Mouse (Mus musculus) stomach, embryonic 14.5 days (tissue): ENCODE results near the gene Prkrip1. TPM values are rescaled to one million over a fixed set of nuclear protein-coding genes. Genes with fewer than 3 reads are reported as not detected.
"Not testable (repeated sequence)": the region's sequence is repeated elsewhere in the genome, so short reads cannot be mapped to it uniquely, and the experiment has no call there.

Experiments used
- ATAC-seq: fragments of 200-750 bp; cut with Nextera tagmentation; 2 replicates; pipeline ENCODE4 v1.8.0; 2017; ENCODE audit warnings: low read depth, moderate TSS enrichment; ENCODE audit not compliant: insufficient number of reproducible peaks, insufficient read depth, low FRiP score
- H3K27ac ChIP-seq: fragments of 300-500 bp; sonication (generic); 2 replicates; pipeline ENCODE4 v1.5.1; 2014; ENCODE audit warnings: mild to moderate bottlenecking, low read length, moderate library complexity, mixed read lengths
- H3K27me3 ChIP-seq: fragments of 300-500 bp; sonication (generic); 2 replicates; pipeline ENCODE4 v1.6.1; 2014; ENCODE audit warnings: low read length, control low read depth, mixed read lengths; ENCODE audit not compliant: control insufficient read depth, insufficient read depth
- H3K36me3 ChIP-seq: fragments of 300-500 bp; sonication (generic); 2 replicates; pipeline ENCODE4 v1.6.1; 2014; ENCODE audit warnings: mild to moderate bottlenecking, control low read depth, low read length, moderate library complexity, mixed read lengths; ENCODE audit not compliant: control insufficient read depth, insufficient read depth
- H3K4me1 ChIP-seq: fragments of 300-500 bp; sonication (generic); 2 replicates; pipeline ENCODE4 v1.6.1; 2014; ENCODE audit warnings: low read length, control low read depth, mixed read lengths; ENCODE audit not compliant: control insufficient read depth, insufficient read depth
- H3K4me2 ChIP-seq: fragments of 300-500 bp; sonication (generic); replicated peaks from 2 replicates; pipeline ENCODE4 v1.6.1; 2014; ENCODE audit warnings: low read depth, low read length, control low read depth
- H3K4me3 ChIP-seq: fragments of 300-500 bp; sonication (generic); 2 replicates; pipeline ENCODE4 v1.5.1; 2014; ENCODE audit warnings: low read depth, low read length, control low read depth
- H3K9ac ChIP-seq: fragments of 300-500 bp; sonication (generic); replicated peaks from 2 replicates; pipeline ENCODE4 v1.6.1; 2014; ENCODE audit warnings: low read depth, mild to moderate bottlenecking, control low read depth, low read length, moderate library complexity, mixed read lengths
- H3K9me3 ChIP-seq: fragments of 300-500 bp; sonication (generic); 2 replicates; pipeline ENCODE4 v1.6.1; 2016; ENCODE audit warnings: low read depth, low read length, control low read depth; ENCODE audit not compliant: control insufficient read depth
- WGBS: fragments of 180-500 bp; shearing (Covaris S2); extraction: QIAGEN DNeasy Blood & Tissue Kit; methylation state at CpG from one replicate; pipeline ENCODE4 v1.1.7; 2014; 5-methylcytosine and 5-hydroxymethylcytosine counted together
- polyA plus RNA-seq: library from polyadenylated mRNA; unstranded; fragments of >200 nt; fragmentation: Nextera tagmentation; extraction: Ambion mirVana; gene quantifications from 2 replicates; pipeline ENCODE4 v1.2.1, GENCODE M21; 2014

The Prkrip1 gene
- polyA plus RNA-seq, 1 experiment from 2014 or later: 50.9 TPM

- H3K4me1 ChIP-seq: no peaks in the 10 kb centered on the region
- H3K9me3 ChIP-seq: no peaks in the 10 kb centered on the region
- WGBS: 80% methylated on average over 5 of the region's 5 CpGs
- no peaks in the 10 kb centered on the region for H3K36me3 ChIP-seq
- no peak overlapping the region for H3K9ac ChIP-seq
- no peak for ATAC-seq
- no peaks in the 10 kb centered on the region for H3K27me3 ChIP-seq
- H3K4me2 ChIP-seq: no peak overlapping the region
- H3K4me3 ChIP-seq: no peak overlapping the region
- no peak overlapping the region for H3K27ac ChIP-seq
These were observed 17.2 kb upstream of the Prkrip1 start for GRCm38 (mm10) chr5:136215958-136216357.

GRCm38 (mm10) chr5:136215211-136215610, 16.4 kb upstream of the Prkrip1 start:
- H3K27me3 ChIP-seq: no peaks in the 10 kb centered on the region
- H3K4me3 ChIP-seq: no peak overlapping the region
- no peaks in the 10 kb centered on the region for H3K9me3 ChIP-seq
- H3K4me1 ChIP-seq: no peaks in the 10 kb centered on the region
- ATAC-seq: no peak
- H3K36me3 ChIP-seq: no peaks in the 10 kb centered on the region
- H3K27ac ChIP-seq: no peak overlapping the region
- H3K9ac ChIP-seq: no peak overlapping the region
- 91% methylated on average over 3 of the region's 3 CpGs for WGBS
- H3K4me2 ChIP-seq: no peak overlapping the region

- H3K4me1 ChIP-seq: no peaks in the 10 kb centered on the region
- H3K9me3 ChIP-seq: no peaks in the 10 kb centered on the region
- no peak for ATAC-seq
- H3K27ac ChIP-seq: no peak overlapping the region
- no peak overlapping the region for H3K4me2 ChIP-seq
- no peak overlapping the region for H3K9ac ChIP-seq
- H3K36me3 ChIP-seq: no peaks in the 10 kb centered on the region
- no peaks in the 10 kb centered on the region for H3K27me3 ChIP-seq
- no peak overlapping the region for H3K4me3 ChIP-seq
- 89% methylated on average over 5 of the region's 5 CpGs for WGBS
These were observed 15.0 kb upstream of the Prkrip1 start for GRCm38 (mm10) chr5:136213716-136214115.

GRCm38 (mm10) chr5:136212716-136213115, 14.0 kb upstream of the Prkrip1 start:
- H3K4me2 ChIP-seq: no peak overlapping the region
- ATAC-seq: no peak
- WGBS: 93% methylated on average over 11 of the region's 11 CpGs

GRCm38 (mm10) chr5:136211341-136212102, 12.8 kb upstream of the Prkrip1 start:
- WGBS: 89% methylated on average over 14 of the region's 14 CpGs
- H3K4me1 ChIP-seq, H3K4me2 ChIP-seq, H3K27me3 ChIP-seq, H3K9ac ChIP-seq, H3K27ac ChIP-seq, H3K9me3 ChIP-seq, H3K4me3 ChIP-seq, H3K36me3 ChIP-seq, ATAC-seq: not testable (repeated sequence)

More at GRCm38 (mm10) chr5:136212716-136213115, 14.0 kb upstream of the Prkrip1 start:
- no peaks in the 10 kb centered on the region for H3K4me1 ChIP-seq
- no peak overlapping the region for H3K9ac ChIP-seq
- H3K36me3 ChIP-seq: no peaks in the 10 kb centered on the region
- no peak overlapping the region for H3K4me3 ChIP-seq
- no peaks in the 10 kb centered on the region for H3K9me3 ChIP-seq
- H3K27ac ChIP-seq: no peak overlapping the region
- H3K27me3 ChIP-seq: no peaks in the 10 kb centered on the region

GRCm38 (mm10) chr5:136210549-136210948, 11.8 kb upstream of the Prkrip1 start:
- no peaks in the 10 kb centered on the region for H3K9me3 ChIP-seq
- H3K27ac ChIP-seq: no peak overlapping the region
- 71% methylated on average over 5 of the region's 5 CpGs for WGBS
- no peak overlapping the region for H3K4me2 ChIP-seq
- ATAC-seq: no peak
- no peak overlapping the region for H3K4me3 ChIP-seq
- no peaks in the 10 kb centered on the region for H3K36me3 ChIP-seq
- H3K27me3 ChIP-seq: no peaks in the 10 kb centered on the region
- H3K9ac ChIP-seq: no peak overlapping the region
- no peaks in the 10 kb centered on the region for H3K4me1 ChIP-seq

DNA sequence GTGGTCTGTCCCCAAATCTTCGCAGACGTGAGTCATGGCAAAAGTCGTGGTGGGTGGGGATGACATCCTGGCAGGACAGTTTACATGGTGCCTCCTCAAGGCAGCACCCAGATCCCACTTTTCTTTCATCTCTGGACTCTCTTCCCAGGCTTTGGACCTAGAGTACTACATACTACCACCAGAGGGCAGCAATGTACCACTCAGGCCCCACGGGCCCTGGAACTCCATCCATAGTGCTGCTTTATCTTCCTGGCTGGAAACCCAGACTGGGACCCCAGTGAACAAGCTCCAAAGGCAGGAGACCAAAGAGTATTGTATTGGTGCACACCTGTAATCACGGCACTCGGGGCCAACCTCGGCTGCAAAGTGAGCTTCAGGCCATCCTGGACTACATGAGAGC, 3.1 kb upstream of the Prkrip1 start:
- H3K27ac ChIP-seq: no peak overlapping the region
- no peak overlapping the region for H3K9ac ChIP-seq
- no peaks in the 10 kb centered on the region for H3K27me3 ChIP-seq
- peaks cover 8% of the 10 kb centered on the region; the same call in 1 of the 2 replicates for H3K4me1 ChIP-seq
- H3K4me3 ChIP-seq: no peak overlapping the region
- peaks cover 4% of the 10 kb centered on the region; the same call in 1 of the 2 replicates for H3K36me3 ChIP-seq
- H3K4me2 ChIP-seq: no peak overlapping the region
- peak; percentile 16; the same call in 1 of the 2 replicates for ATAC-seq
- H3K9me3 ChIP-seq: no peaks in the 10 kb centered on the region
- 35% methylated on average over 7 of the region's 7 CpGs for WGBS

GRCm38 (mm10) chr5:136199526-136199925, 763 bp upstream of the Prkrip1 start:
- H3K4me1 ChIP-seq: peaks cover 8% of the 10 kb centered on the region; the same call in 1 of the 2 replicates
- H3K27me3 ChIP-seq: no peaks in the 10 kb centered on the region
- ATAC-seq: no peak
- H3K4me3 ChIP-seq: peak overlapping the region; percentile 96
- H3K9me3 ChIP-seq: no peaks in the 10 kb centered on the region
- peak overlapping the region; percentile 79; the same call in 1 of the 2 replicates for H3K27ac ChIP-seq
- H3K4me2 ChIP-seq: peak overlapping the region; percentile 38
- H3K9ac ChIP-seq: no peak overlapping the region
- peaks cover 25% of the 10 kb centered on the region; the same call in 1 of the 2 replicates for H3K36me3 ChIP-seq
- 32% methylated on average over 11 of the region's 11 CpGs for WGBS
